Mouse (Mus musculus) layer of hippocampus, postnatal 14 days (tissue): Measurements from ENCODE around the gene Ankib1. TPM values are rescaled to one million over a fixed set of nuclear protein-coding genes. Genes with fewer than 3 reads are reported as not detected.
"Not testable (repeated sequence)": the region's sequence is repeated elsewhere in the genome, so short reads cannot be mapped to it uniquely, and the experiment has no call there.

Experiments used
- DNase-seq, 2 experiments: peaks; one replicate each; pipeline ENCODE4 v3.0.0; 2021 to 2022; ENCODE audit warnings: low spot score in 2 of 2, mixed read lengths in 1 of 2
- total RNA-seq, 2 experiments: library from RNA; stranded (reverse); gene quantifications; 2 replicates each; pipeline ENCODE4 v1.2.3; 2021

Gene Ankib1
- total RNA-seq, 2 experiments from 2014 or later: 69.8 to 72.1 TPM

- no peak for DNase-seq
Measured at GRCm38 (mm10) chr5:3728820-3729219, 73.9 kb downstream of the Ankib1 start.

DNA sequence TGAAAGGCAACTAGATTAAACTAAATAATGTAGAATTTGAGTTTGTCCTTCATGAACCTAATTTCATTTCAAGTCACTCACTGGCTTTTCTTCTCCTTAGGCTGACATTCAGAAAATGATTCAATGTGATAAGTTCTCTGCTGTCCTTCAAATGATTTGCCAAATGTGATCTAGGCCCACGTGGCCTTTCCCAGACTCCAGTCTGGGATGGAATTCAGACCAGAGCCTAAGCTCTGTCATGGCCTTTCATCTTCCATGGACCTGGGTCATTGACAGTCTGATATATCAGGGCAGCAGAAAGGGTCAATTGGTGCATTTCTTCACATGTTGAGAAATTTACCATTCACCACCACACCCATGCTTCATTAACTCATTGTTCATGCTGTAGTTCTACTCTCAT lies 77.2 kb downstream of the Ankib1 start:
- DNase-seq: no peak

- no peak for DNase-seq
Measured at GRCm38 (mm10) chr5:3723415-3723814, 79.3 kb downstream of the Ankib1 start.

- DNase-seq: no peak
Measured at GRCm38 (mm10) chr5:3722873-3723272, 79.9 kb downstream of the Ankib1 start.

GRCm38 (mm10) chr5:3719371-3719770 lies 83.4 kb downstream of the Ankib1 start:
- no peak for DNase-seq

DNA sequence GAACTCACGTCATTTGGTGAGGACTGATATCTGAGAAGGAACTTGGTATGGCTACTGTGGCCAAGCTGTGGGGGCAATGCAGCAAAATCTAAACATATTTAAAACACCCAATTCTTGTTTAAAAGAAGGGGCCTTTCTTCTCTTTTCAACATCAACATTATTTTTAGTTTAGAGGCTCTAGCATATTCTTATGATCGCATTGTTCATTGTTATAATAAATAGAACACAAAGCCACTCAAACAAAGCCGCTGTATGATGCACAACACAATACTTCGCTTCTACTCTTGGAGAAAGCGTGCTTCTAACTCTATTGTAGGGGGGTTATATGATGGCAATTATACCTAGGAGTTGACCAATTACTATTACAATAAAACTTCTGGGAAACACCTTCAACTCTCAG lies 86.9 kb downstream of the Ankib1 start:
- no peak for DNase-seq

DNA sequence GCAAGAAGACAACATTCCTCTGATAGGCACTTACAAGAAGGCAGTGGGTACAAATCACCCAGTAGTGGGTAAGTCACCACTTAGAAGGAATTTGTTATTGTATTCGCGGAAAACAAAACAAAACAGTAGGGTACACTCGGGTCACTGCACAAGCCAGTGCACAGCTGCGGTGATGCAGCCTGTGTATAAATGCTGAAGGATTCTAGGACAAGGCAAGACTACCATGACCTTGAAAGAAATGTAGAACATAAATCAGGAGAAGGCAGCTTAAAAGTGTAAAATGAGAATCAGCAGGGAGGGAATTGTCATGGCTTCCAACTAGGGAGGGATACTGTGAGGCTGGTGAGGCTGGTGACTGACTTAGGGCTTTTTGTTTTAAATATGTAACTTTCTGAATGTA lies 100.5 kb downstream of the Ankib1 start:
- DNase-seq: no peak

- DNase-seq: no peak
Measured at GRCm38 (mm10) chr5:3700025-3700424, 102.7 kb downstream of the Ankib1 start.

DNA sequence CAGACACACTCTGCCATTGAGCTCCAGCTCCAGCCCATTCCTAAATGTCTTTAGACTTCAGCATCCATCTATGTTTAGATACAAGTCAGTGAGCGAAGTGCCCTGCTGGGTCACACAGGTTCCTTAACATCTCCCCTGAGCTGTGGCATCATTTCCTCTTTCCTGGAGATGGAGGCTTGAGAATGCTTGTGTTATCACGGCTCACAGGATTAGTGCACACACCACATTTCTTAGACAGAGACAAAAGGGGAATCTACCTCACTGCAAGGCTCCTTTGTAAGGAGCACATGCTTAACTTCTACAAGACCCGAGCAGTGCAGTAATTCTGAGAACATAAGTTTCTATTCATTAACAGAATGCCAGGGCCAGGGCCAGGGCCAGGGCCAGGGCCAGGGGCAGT lies 106.7 kb downstream of the Ankib1 start:
- no peak for DNase-seq

DNA sequence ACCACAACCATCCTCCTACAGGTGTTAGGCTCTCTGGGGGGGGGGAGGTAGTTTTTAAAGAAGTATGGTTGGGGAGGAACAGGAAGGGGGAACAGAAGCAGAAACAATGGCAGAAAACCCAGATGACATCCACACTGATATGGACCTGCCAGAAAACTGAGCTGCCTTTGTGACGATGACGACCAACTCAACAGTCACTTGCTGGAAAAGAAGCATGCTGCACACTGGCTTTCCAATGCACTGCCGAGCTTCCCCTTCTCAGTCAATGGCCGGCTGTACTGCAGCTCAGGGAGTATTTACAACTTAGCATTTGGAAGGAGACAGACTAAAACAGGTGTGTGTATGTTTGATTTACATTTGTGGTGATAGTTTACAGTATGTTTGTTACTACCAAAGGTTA lies 107.5 kb downstream of the Ankib1 start:
- no peak for DNase-seq

- DNase-seq: no peak
Measured at GRCm38 (mm10) chr5:3692956-3693355, 109.8 kb downstream of the Ankib1 start.

- DNase-seq: no peak
Measured at GRCm38 (mm10) chr5:3691283-3691682, 111.4 kb downstream of the Ankib1 start.

- no peak for DNase-seq
Measured at GRCm38 (mm10) chr5:3688298-3688697, 114.4 kb downstream of the Ankib1 start.

DNA sequence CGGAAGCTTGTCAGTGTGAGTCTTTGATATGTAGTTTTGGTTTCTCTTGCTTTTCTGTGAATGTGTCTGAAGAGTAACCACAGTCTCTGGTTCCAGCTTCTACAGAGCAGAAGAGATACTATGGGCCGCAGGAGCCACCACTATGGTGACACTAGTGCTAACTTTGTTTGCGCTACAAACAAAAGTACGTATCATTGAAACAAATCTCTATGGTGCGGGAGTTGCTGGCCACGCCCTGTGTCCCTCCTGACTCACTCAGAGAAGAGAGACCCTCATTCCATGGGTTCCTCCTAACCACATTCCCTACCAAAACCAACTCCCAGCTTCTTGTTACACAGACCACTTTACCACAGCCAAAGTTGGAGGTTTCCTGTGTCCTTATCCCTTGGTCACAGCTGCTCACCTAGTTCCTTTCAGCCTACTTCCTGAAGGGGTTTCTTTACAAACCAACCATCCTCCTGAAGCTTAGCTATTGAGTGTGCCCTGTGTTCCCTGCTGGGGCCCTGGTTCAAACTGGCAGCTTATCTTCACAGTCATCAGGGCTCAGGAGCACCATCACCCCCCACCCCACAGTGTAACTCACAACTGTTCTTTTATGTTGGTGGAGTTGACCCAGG lies 132.7 kb downstream of the Ankib1 start:
- no peak for DNase-seq

- DNase-seq: no peak
Measured at GRCm38 (mm10) chr5:3666585-3666984, 136.1 kb downstream of the Ankib1 start.

DNA sequence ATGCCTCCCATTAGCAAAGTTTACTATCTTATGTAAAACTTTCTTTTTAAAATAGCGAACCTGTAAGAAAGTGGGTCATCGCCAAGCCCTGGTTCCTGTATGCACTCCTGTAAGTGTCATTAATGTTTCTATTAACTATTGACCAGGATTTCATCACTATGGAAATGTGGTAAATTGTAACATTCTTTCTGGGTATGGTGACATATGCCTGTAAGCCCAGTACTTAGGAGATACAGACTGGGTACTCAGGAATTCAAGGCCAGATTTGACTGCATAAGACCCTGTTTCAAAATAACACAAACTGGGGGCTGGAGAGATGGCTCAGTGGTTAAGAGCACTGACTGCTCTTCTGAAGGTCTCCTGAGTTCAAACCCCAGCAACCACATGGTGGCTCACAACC lies 137.5 kb downstream of the Ankib1 start:
- no peak for DNase-seq

- no peak for DNase-seq
Measured at GRCm38 (mm10) chr5:3657085-3657484, 145.6 kb downstream of the Ankib1 start, which contains the start of gene Gatad1. Gene Gatad1, minus strand, starts transcription at chr5:3657185.

GRCm38 (mm10) chr5:3653801-3654200 lies 148.9 kb downstream of the Ankib1 start:
- no peak for DNase-seq

GRCm38 (mm10) chr5:3652903-3653575 lies 149.7 kb downstream of the Ankib1 start:
- not testable (repeated sequence) for DNase-seq

- no peak for DNase-seq
Measured at GRCm38 (mm10) chr5:3651621-3652020, 151.1 kb downstream of the Ankib1 start.

DNA sequence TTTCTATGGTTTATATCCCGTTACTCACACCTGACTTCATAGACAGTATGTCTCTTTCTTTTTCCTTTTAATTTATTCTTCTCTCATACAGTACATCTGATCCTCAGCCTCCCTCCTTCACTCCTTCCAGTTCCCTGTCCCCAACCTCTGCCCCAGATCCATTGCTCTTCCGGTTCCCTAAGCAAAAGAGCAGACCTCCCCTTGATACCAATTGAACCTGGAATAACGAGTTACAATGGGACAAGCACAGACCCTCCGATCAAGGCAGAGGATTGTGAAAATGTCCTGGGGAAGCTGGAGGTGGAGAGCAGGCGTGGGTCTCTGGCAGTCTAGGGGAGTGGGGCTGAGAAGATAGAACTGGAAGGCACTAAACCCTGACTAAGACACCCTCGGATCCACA lies 151.8 kb downstream of the Ankib1 start, which contains the start of gene Tmbim7:
Gene Tmbim7, plus strand, starts transcription at position 301 of the 400 bp plus-strand sequence.
- DNase-seq: no peak

- DNase-seq: no peak
Measured at GRCm38 (mm10) chr5:3648849-3649210, 153.9 kb downstream of the Ankib1 start.
